Mouse (Mus musculus): ENCODE data around the gene Bahd1.

Bahd1 gene

GRCm38 (mm10) chr2:118898771-118899170, 1.4 kb upstream of the Bahd1 start:
- no peak for DNase-seq (ENCODE audit: low read depth, low spot score)

GRCm38 (mm10) chr2:118899306-118899705, 871 bp upstream of the Bahd1 start:
- DNase-seq (ENCODE audit: low read depth, low spot score) = no peak

GRCm38 (mm10) chr2:118900826-118901140, 606 bp downstream of the Bahd1 start:
- no peak for DNase-seq (ENCODE audit: low read depth, low spot score)

- DNase-seq (ENCODE audit: low read depth, low spot score) = peak; percentile 89
Observed at GRCm38 (mm10) chr2:118901175-118902031, 1.2 kb downstream of the Bahd1 start.

- DNase-seq (ENCODE audit: low read depth, low spot score) = no peak
Observed at GRCm38 (mm10) chr2:118902051-118903025, 2.2 kb downstream of the Bahd1 start.

- no peak for DNase-seq (ENCODE audit: low read depth, low spot score)
Observed at GRCm38 (mm10) chr2:118903333-118903741, 3.2 kb downstream of the Bahd1 start.

- DNase-seq (ENCODE audit: low read depth, low spot score) = no peak
Observed at GRCm38 (mm10) chr2:118905433-118906117, 5.4 kb downstream of the Bahd1 start.

GRCm38 (mm10) chr2:118906118-118906492, 5.9 kb downstream of the Bahd1 start:
- DNase-seq (ENCODE audit: low read depth, low spot score) = no peak

GRCm38 (mm10) chr2:118907781-118908180, 7.6 kb downstream of the Bahd1 start:
- DNase-seq (ENCODE audit: low read depth, low spot score) = no peak

GRCm38 (mm10) chr2:118909151-118909550, 9.0 kb downstream of the Bahd1 start:
- DNase-seq (ENCODE audit: low read depth, low spot score) = no peak

GRCm38 (mm10) chr2:118910605-118911278, 10.6 kb downstream of the Bahd1 start:
- DNase-seq (ENCODE audit: low read depth, low spot score) = no peak

- DNase-seq (ENCODE audit: low read depth, low spot score) = no peak
Observed at GRCm38 (mm10) chr2:118912706-118913105, 12.5 kb downstream of the Bahd1 start.

GRCm38 (mm10) chr2:118913551-118914276, 13.5 kb downstream of the Bahd1 start:
- DNase-seq (ENCODE audit: low read depth, low spot score) = no peak

GRCm38 (mm10) chr2:118914685-118915084, 14.5 kb downstream of the Bahd1 start:
- no peak for DNase-seq (ENCODE audit: low read depth, low spot score)

GRCm38 (mm10) chr2:118916436-118916835, 16.3 kb downstream of the Bahd1 start:
- DNase-seq (ENCODE audit: low read depth, low spot score) = no peak

GRCm38 (mm10) chr2:118918543-118918942, 18.4 kb downstream of the Bahd1 start:
- DNase-seq (ENCODE audit: low read depth, low spot score) = no peak

- no peak for DNase-seq (ENCODE audit: low read depth, low spot score)
Observed at GRCm38 (mm10) chr2:118920428-118920827, 20.3 kb downstream of the Bahd1 start.

- DNase-seq (ENCODE audit: low read depth, low spot score) = no peak
Observed at GRCm38 (mm10) chr2:118925952-118926351, 25.8 kb downstream of the Bahd1 start.

- DNase-seq (ENCODE audit: low read depth, low spot score) = no peak
Observed at GRCm38 (mm10) chr2:118926361-118926997, 26.3 kb downstream of the Bahd1 start, which contains the start of gene Chst14. Gene Chst14, plus strand, starts transcription at chr2:118926496.
